Mouse (Mus musculus) skeletal muscle tissue, postnatal 0 days (tissue): ENCODE measurements around the gene Ifi27l2b. TPM values are rescaled to one million over a fixed set of nuclear protein-coding genes. Genes with fewer than 3 reads are reported as not detected.

Experiments used
- polyA plus RNA-seq: library from polyadenylated mRNA; unstranded; fragments of >200 nt; fragmentation: Nextera tagmentation; extraction: Ambion mirVana; gene quantifications from 2 replicates; pipeline ENCODE4 v1.2.1, GENCODE M21; 2015

Ifi27l2b gene
- polyA plus RNA-seq = not detected in 2 replicates

GRCm38 (mm10) chr12:103457140-103457539, at the start of gene Ifi27l2b:
Ifi27l2b (minus strand) TSS chr12:103457223.

GRCm38 (mm10) chr12:103443524-103443923, 13.5 kb downstream of the Ifi27l2b start, which contains the start of gene Ifi27l2a:
Ifi27l2a (minus strand) TSS chr12:103443680.

GRCm38 (mm10) chr12:103433986-103434731, 22.9 kb downstream of the Ifi27l2b start, which contains the start of gene Ifi27:
Ifi27 (plus strand) TSS chr12:103434211.

GRCm38 (mm10) chr12:103425729-103426470, 31.1 kb downstream of the Ifi27l2b start, which contains the start of gene Ddx24:
Ddx24 (minus strand) TSS chr12:103425830.

GRCm38 (mm10) chr12:103407720-103408119, 49.3 kb downstream of the Ifi27l2b start, which contains the start of gene 9330161L09Rik:
9330161L09Rik (minus strand) TSS chr12:103407820.

Other genes with a start within 250 kb of the Ifi27l2b start
- 0.32 and 0.50 TPM in 2 replicates for gene Prima1, start 215.1 kb downstream of the Ifi27l2b start, polyA plus RNA-seq
- not detected in 2 replicates for gene Fam181a, start 146.2 kb downstream of the Ifi27l2b start, polyA plus RNA-seq
- 130 and 133 TPM in 2 replicates for gene Asb2, start 101.2 kb downstream of the Ifi27l2b start, polyA plus RNA-seq
- 4.9 and 5.3 TPM in 2 replicates for gene Otub2, start 68.5 kb downstream of the Ifi27l2b start, polyA plus RNA-seq
- 0.24 TPM in 1 of 2 replicates, not detected in the other for gene 9330161L09Rik, start 49.4 kb downstream of the Ifi27l2b start, polyA plus RNA-seq
- 66.8 and 72.5 TPM in 2 replicates for gene Ddx24, start 31.4 kb downstream of the Ifi27l2b start, polyA plus RNA-seq
- gene Ifi27, start 23.0 kb downstream of the Ifi27l2b start, polyA plus RNA-seq = 75.3 and 130 TPM in 2 replicates
- 88.9 and 116 TPM in 2 replicates for gene Ifi27l2a, start 13.5 kb downstream of the Ifi27l2b start, polyA plus RNA-seq
- 0.06 and 0.22 TPM in 2 replicates for gene Ppp4r4, start 75.1 kb upstream of the Ifi27l2b start, polyA plus RNA-seq
- gene Serpina10, start 174.2 kb upstream of the Ifi27l2b start, polyA plus RNA-seq = not detected in 2 replicates
- not detected in 2 replicates for gene Serpina6, start 200.0 kb upstream of the Ifi27l2b start, polyA plus RNA-seq
- gene Serpina16, start 218.9 kb upstream of the Ifi27l2b start, polyA plus RNA-seq = not detected in 2 replicates
- not detected in 2 replicates for gene Serpina1f, start 238.3 kb upstream of the Ifi27l2b start, polyA plus RNA-seq